Mouse (Mus musculus) G1E-ER4 (cell line): ENCODE measurements around the gene Trnp1. TPM values are rescaled to one million over a fixed set of nuclear protein-coding genes. Genes with fewer than 3 reads are reported as not detected.

Experiments
- GATA1 ChIP-seq: IDR thresholded peaks from one replicate; pipeline ENCODE4 v1.8.0; 2012; ENCODE audit warnings: low read length, inconsistent platforms
- polyA plus RNA-seq: library from polyadenylated mRNA; stranded (reverse); fragments of >175 nt; gene quantifications from 2 replicates; pipeline ENCODE4 v1.2.3, GENCODE M21; 2012

Trnp1 gene
- polyA plus RNA-seq = not detected in 2 replicates

DNA sequence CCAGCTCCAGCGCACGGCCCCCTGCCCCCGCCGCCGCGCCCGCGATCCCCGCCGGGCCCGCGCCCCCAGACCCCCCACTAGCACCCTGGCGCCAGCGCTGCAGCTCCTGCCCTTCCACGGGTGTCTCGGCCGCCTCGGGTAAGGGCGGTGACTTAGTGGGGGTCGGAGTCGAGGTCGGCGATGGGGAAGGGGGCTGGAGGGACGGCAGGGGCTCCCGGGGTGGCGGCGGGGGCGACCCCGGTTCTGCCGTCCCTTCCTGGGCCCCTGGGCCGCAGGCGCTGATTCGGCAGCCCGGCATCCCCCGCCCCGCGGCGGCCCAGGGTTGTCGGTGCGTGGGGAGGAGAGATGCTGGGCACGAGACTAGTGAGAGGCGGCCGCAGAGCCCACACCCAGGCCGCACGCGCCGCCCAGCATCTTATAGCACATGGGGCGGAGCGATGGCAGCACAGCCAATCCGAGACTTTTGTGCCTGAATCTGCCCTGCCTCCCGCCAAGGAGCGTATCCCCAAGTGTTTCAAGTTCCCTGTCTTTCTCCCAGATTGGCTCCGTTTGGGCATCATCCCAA is at the start of gene Trnp1:
Gene Trnp1 (minus strand): TSS at position 391 of the 565 bp plus-strand sequence.
- no peak for TF ChIP-seq GATA1

DNA sequence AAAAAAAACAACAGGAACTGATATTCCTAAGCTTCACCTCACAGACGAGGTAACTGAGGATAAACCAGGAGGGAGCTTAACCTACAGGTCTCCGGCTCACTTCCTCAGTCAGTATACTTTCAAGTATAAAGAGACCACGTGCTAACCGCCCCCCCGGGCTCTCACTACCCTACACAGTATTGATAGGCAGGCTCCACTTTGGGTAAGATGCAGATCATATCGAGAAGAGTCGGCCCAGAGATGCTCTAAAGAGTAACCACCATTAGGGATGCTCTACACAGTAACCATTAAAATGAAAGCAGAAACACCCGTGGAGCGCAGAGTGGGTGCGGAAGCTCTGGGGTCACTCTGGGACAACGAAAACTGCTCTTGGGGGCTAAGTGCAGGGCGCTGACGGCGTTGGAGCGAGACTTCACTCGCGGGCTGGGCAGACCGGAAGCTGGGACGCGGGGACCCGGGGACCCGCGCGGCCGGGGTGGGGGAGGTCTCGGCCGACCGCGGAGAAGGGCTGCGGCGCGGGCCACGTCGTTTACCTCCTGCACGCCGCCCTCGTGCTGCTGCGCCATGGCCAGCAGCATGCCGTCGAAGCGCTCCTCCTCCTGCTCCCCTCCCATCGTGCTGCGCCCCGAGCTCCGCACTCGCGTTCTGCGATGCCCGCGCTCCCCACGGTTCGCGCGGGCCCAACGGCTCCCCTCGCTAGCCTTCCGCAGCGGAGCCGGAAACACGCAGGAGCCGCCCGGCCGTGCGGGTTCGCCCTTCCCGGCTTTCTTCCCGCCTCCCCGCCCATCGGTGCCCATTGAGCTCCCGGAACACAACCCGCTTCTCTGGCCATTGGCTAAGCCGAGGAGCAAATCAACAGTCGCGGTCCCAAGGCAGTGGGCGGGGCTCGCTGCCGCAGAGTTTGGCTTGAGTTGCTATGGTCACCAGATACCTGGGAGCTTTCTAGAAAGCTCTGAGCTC is 47.2 kb upstream of the Trnp1 start, which contains the start of gene Nudc:
Gene Nudc (minus strand): TSS at position 725 of the 960 bp plus-strand sequence.
- no peak for TF ChIP-seq GATA1

DNA sequence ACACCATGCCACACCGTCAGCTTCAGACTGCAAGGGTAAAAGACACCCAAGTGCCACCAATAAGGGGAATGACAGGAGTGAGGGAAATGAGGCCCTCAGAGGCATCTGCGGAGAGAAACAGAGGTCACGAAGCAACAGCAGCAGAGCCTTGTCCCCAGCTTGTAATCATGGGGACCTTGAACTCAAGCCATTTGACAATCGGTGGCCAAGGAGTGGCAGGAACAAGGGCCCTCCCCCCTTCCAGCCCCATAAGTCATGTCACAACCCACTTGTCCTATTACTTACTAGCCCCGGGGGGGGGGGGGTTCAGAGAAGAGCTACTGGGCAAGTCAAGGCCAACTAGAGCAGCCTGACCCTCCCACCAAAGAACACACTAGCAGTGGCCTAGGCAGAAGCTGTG is 38.3 kb upstream of the Trnp1 start:
- TF ChIP-seq GATA1 = no peak

DNA sequence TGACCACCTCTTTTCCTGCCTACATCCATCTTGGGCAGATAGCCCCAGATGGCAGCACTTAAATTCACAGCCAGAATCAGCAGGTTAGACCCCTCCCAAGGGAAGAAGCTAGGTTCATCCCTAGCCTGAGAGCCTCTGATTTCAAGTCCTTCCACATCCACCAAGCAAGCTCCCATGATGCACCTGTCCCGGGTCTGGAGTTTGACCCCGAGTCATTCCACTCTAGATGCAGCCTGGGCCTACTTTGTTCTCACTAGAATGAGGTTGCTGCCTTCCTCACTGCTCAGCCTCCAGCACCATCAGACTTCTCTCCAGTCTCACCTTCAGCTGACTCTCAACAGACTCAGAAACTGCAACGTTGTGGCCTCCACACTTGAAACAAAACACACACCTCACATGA is 37.7 kb upstream of the Trnp1 start:
- TF ChIP-seq GATA1 = no peak

DNA sequence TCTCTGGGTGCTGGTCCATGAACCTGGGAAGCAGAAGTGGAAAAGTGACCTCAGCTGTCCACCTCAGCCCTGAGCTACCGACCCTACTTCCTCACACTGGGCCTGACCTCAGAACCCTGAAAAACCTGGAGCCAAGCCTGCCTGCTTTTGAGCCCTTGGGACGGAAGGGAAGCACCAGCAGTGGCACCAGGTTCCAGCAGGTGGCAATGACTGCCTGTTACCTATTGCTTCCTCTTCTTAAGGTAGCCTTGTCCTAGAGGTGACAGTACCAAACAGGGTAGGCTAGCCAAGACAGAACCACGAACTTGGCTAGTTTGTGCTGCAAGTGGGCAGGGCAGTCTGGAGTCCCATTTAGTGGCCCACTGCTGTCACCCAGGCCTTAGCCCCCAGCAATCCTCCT is 34.4 kb upstream of the Trnp1 start:
- no peak for TF ChIP-seq GATA1

DNA sequence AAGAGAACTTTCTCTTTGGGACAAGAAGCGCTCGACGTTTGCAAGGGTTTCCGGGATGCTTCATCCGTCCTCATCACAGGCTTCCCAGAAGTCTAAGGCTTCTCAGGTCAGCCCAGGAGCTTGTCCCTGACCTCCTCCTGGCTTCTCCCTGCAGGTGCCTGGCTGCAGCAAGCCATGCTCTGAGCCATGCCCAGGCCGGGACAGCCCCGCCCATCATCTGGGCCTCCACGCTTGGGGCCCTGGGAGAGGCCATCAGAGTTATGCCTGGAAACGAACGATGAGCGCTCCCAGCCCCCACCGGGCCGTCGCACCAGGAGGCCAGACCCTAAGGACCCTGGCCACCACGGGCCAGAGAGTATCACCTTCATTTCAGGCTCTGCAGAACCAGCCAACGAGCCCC is 29.4 kb upstream of the Trnp1 start:
- TF ChIP-seq GATA1 = no peak

DNA sequence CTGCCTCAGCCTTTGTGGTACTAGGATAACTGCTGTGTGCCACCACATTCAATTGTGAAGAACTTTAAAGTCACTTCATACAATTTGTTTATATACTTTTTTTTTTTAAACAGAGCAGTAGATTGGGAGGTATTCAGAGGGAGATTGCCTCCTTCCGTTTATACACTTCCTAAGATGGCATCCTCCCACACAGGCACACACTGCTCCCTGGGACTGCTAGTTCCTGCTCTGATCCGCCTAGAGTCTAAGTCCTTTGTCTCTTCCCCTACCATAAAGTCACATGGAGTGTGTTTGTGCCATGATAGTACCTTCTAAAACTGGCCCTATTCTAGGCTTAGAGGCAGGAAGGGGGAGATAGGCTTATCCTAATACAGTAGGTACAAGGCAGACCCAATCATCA is 23.2 kb upstream of the Trnp1 start:
- TF ChIP-seq GATA1 = no peak

DNA sequence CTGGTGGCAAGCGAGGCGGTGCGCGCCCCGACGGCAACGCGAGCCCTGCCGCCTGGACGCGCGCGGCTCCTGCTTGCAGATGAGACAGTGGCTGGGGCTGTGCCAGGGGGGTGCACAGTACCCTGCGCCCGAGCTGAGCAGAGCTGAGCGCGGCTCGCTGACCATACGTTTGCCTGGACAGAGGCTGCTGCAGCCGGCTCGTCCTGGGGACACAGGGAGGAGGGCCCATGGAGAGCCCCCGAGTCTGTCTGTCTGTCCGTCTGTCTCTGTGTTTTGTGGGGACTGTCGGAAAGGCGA is 21.0 kb upstream of the Trnp1 start:
- TF ChIP-seq GATA1 = no peak

DNA sequence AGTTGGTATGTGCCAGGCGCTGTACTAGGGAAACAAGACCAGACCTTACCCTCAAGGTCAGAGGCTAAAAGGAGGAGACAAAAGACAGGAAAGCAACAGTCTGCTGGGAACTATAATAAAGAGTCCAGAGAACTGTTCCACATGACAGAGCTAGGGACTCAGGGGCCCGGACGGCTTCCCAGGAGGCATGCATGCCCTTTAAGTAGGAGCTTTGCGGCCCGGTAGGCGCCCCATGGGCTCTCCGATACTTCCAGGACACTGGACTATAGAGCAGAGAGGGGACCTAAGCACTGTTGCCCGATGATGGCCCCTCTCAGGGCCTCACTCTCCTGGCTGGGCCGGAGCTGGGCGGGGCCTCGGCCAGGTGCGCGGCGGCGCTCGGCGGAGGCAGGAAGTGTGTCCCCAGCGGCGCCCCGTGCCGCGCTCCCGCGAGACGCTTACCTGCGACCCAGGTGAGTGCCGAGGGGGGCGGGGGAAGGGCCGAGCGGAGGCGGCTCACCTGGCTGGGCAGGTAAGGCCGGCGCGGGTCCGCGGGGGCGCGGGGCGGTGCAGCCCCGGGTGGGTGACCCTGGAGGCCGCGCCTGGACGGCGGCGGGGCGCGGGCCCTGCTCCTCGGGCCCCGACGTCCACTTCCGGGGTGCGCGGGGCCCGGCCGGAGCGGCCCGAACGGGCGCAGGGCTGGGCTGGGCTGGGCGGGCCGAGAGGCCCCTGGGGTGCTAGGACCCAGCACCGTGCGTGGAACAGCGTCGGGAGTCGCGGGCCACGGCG is 20.4 kb upstream of the Trnp1 start, which contains the start of gene Kdf1:
Gene Kdf1 (plus strand): TSS at position 363 of the 768 bp plus-strand sequence.
- no peak for TF ChIP-seq GATA1

DNA sequence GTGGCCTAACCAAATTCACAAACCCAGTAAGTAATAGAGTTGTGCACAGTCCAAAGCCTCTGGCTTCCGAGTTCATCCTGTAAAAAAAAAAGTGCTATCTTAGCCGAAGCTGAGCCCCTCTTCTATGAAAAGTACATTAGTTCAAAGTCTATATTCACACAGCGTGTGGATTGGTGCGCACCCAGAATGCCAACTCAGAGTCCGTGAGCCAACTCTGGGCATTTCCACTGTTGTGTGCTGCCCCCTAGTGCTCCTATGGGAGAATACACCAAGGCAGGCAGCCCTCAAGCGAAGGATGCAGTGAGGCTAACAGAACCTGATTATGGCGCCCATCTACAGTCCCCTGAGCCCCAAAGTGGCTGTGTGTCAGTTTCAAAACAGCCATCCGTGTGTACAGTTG is 14.6 kb upstream of the Trnp1 start:
- TF ChIP-seq GATA1 = no peak

DNA sequence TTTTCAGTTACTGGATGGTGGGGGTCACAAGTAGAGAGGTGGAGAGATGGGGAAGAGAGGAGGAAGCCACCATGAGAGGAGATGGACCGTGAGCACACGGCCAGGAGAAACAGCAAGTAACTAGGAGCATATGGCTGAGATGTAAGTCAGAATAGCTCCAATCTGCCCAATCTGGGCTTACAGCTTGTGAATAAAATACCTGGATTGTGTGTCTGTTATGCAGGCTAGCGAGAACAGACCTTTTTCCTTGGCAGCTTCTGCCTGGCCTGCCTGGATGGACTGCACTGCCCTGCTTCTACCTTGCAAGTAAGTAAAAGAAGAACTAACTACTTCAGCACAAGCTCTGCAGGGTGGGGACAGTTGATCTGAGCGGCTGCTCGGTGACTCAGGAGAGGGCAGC is 12.7 kb upstream of the Trnp1 start:
- no peak for TF ChIP-seq GATA1

DNA sequence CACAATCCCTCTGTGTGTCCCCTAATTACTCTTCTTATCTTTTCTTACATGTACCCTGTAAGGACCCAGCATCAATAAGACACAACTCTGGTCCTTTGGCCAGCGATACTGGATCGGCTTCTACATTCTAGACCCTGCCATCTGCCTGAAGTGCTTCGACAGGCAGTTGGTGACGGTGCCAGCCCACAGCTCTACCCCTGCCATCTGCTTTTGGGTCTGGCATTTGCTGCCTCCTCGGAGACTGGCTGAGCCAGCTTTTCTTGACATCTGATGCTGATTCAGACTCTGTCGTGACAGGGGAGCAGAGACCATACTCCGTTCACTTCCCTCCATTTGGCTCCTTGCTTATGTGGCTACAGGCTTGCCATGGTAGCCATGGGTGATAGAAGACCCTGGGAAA is 10.6 kb upstream of the Trnp1 start:
- TF ChIP-seq GATA1 = no peak

DNA sequence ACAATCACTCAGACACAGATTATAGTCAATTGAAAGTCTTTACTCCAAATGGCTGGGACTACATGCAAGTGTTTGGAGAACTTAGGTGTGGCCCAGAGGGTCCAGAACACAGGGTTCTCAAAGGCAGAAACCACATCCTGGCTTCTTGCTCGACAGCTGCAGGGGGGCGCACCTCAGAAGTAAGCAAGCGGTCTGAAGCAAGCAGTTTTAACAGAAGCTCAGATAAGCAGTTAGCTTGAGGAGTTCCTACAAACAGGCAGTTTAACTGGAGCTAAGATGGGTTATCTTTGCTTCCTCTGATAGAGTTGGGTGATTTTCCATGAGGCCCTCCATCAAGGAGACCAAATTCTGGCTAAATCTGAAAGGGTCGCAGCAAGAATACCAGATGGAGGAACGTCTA is 8.2 kb upstream of the Trnp1 start:
- TF ChIP-seq GATA1 = no peak

DNA sequence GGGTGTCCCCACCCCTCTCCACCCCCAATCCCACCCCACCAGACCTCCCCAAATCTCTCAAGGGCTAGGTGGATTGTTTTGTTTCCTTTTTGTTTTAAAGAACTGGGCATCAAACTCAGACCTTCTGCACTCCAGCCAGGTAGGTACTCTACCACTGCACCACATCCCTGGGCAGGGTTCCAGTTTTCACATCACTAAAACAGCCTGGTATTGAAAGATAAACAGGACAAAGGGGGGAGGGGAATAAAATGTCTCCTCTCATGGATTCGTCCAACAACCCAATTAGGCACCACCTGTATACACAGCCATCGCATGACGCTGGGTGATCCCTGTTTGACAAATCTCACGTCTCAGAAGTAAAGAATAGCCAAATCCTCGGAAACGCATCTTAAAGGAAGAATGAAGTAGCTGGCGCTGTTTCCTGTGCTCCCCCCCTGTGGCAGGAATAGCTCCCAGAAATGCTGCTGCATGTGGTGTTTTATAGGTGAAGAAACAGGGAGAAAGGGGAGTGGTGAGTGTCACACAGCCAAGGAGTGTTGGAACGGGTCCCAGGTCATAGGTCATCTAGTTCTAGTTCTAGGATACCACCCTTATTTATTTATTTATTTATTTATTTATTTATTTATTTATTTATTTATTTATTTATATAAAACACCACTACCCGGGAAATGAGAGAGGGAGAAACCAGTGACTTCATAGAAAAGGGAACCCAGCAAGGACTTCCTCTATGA is 6.6 kb upstream of the Trnp1 start:
- TF ChIP-seq GATA1 = no peak

DNA sequence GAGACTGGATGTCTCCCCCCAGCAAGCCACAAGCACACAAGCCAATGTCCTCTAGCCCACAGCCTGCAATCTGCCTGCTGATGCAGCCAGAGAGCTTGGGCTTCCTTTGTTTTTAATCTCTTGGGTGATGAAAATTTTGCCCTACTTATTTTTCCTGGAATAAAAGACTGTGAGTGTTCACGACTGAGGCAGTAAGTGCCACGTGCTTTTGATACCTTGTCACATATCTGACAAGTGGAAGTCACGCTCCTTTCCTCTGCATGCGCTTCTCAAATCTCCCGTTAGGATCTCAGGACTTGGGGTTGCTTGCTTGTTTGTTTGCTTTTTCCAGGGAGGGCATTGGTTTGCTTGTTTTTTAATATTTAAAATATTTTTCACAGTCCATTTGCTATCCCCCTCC is 6.0 kb upstream of the Trnp1 start:
- TF ChIP-seq GATA1 = no peak

DNA sequence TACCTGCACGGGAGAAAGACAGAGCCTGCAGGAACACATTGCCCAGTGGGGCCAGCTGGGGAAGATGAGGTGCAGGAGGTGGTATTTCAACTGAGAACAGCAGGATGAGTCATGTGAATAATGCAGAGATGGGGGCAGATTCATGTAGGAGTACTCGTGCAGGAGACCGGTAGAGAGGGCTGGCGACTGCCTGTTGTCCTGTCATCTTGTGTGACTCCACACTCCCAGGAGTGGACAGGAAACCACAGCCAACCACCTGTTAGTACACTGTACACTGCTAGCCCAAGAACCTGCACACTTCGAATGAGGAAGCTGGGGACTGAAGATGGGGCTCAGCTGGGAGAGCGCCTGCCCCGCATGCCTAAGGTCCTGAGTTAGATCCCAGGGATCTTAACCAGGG is 3.2 kb upstream of the Trnp1 start:
- no peak for TF ChIP-seq GATA1
